Comparison of ENCODE assay signal across 15 mouse cellular contexts in genomic region chr3:104279505-104279904, GRCm38 (mm10). TPM values are rescaled to one million over a fixed set of nuclear protein-coding genes. Genes with fewer than 3 reads are reported as not detected.
DNase-seq lines count a peak whose midpoint lies in the region; ATAC-seq and TF ChIP-seq lines count a peak whose summit lies in the region.
"Had no signal": no experiment of that assay in that cellular context is flagged by ENCODE, and none has a peak within 500 bp of the region (broad histone marks: within the 10 kb centered on the region; RNA-seq: fewer than 3 reads in every experiment).

No protein-coding gene starts in this region.

- no peak for TF ChIP-seq CTCF in layer of hippocampus, adult 2 months (conservative IDR thresholded peaks at IDR 0.05)

- H3K9me3 ChIP-seq in intestine, embryonic 15.5 days = no peaks in the 10 kb centered on the region
- H3K9me3 ChIP-seq in liver, embryonic 16.5 days (replicated peaks; ENCODE audit: control insufficient read depth, low read length) = no peaks in the 10 kb centered on the region
- H3K9me3 ChIP-seq: forebrain, embryonic 15.5 days; G1E; hindbrain, embryonic 13.5 days; midbrain, embryonic 12.5 days had no signal

- H3K4me2 ChIP-seq in intestine, embryonic 15.5 days (replicated peaks) = no peak overlapping the region
- no peak overlapping the region for H3K4me2 ChIP-seq in liver, embryonic 16.5 days (ENCODE audit: low read depth, low read length)
- H3K4me2 ChIP-seq: forebrain, embryonic 15.5 days; hindbrain, embryonic 13.5 days; midbrain, embryonic 12.5 days had no signal

- no peak overlapping the region for H3K9ac ChIP-seq in intestine, embryonic 15.5 days
- H3K9ac ChIP-seq in liver, embryonic 16.5 days (ENCODE audit: low read depth, low read length) = no peak overlapping the region
- H3K9ac ChIP-seq: forebrain, embryonic 15.5 days; hindbrain, embryonic 13.5 days; midbrain, embryonic 12.5 days had no signal

- H3K36me3 ChIP-seq in intestine, embryonic 15.5 days = no peaks in the 10 kb centered on the region
- H3K36me3 ChIP-seq in liver, embryonic 16.5 days (ENCODE audit: control insufficient read depth, insufficient read depth) = no peaks in the 10 kb centered on the region
- H3K36me3 ChIP-seq: forebrain, embryonic 15.5 days; G1E; hindbrain, embryonic 13.5 days; midbrain, embryonic 12.5 days had no signal

- peak; percentile 83 for ATAC-seq in intestine, embryonic 15.5 days
- peak; percentile 85 for ATAC-seq in liver, embryonic 16.5 days (ENCODE audit: low read depth)
- ATAC-seq: forebrain, embryonic 15.5 days had no signal

- 51% methylated on average over 6 of the region's 6 CpGs for WGBS in intestine, embryonic 15.5 days
- 29% methylated on average over 6 of the region's 6 CpGs for WGBS in liver, embryonic 16.5 days (ENCODE audit: insufficient replicate concordance)

- H3K27me3 ChIP-seq in intestine, embryonic 15.5 days (replicated peaks) = no peaks in the 10 kb centered on the region
- no peaks in the 10 kb centered on the region for H3K27me3 ChIP-seq in liver, embryonic 16.5 days (ENCODE audit: control insufficient read depth, insufficient read depth, low read depth, low read length)
- H3K27me3 ChIP-seq: forebrain, embryonic 15.5 days; hindbrain, embryonic 13.5 days; midbrain, embryonic 12.5 days had no signal

- H3K27ac ChIP-seq in intestine, embryonic 15.5 days = no peak overlapping the region
- H3K27ac ChIP-seq in liver, embryonic 16.5 days (ENCODE audit: low read length) = 0 out of 2 replicates have a peak overlapping the region, but pooled peaks have one; percentile 7
- no peak overlapping the region for H3K27ac ChIP-seq in layer of hippocampus, adult 2 months
- H3K27ac ChIP-seq: forebrain, embryonic 15.5 days; hindbrain, embryonic 13.5 days; midbrain, embryonic 12.5 days had no signal

- H3K4me3 ChIP-seq in intestine, embryonic 15.5 days (replicated peaks) = no peak overlapping the region
- H3K4me3 ChIP-seq in liver, embryonic 16.5 days (ENCODE audit: low read depth, low read length) = no peak overlapping the region
- no peak overlapping the region for H3K4me3 ChIP-seq in layer of hippocampus, adult 2 months
- H3K4me3 ChIP-seq: forebrain, embryonic 15.5 days; hindbrain, embryonic 13.5 days; midbrain, embryonic 12.5 days had no signal

- peak; percentile 5 for DNase-seq in gastrocnemius, postnatal 25 days
- no peak for DNase-seq in gastrocnemius, adult 18-20 months (ENCODE audit: low spot score)
- peak; percentile 47 for DNase-seq in NIH3T3 (ENCODE audit: low read depth)
- no peak for DNase-seq in right cerebral cortex, postnatal 25 days
- DNase-seq in heart, postnatal 14 days = no peak
- no peak for DNase-seq in layer of hippocampus, adult 2 months (ENCODE audit: low spot score in 2 of 2)
- DNase-seq: cerebellum, adult 8-10 months; embryo, embryonic 11 days; gastrocnemius, postnatal 14 days had no signal

- intact Hi-C loops in heart, postnatal 14 days (cut with DNase I) = no loop called here

- no peaks in the 10 kb centered on the region for H3K4me1 ChIP-seq in intestine, embryonic 15.5 days (replicated peaks)
- no peaks in the 10 kb centered on the region for H3K4me1 ChIP-seq in liver, embryonic 16.5 days (ENCODE audit: control insufficient read depth, low read depth, low read length)
- H3K4me1 ChIP-seq: forebrain, embryonic 15.5 days had no signal

RNA-seq across cellular contexts. Expression of gene Magi3, which starts 59.3 kb away (rescaled TPM):
- 1 to 10 TPM; 2.5 to 3.1 TPM for total RNA-seq in gastrocnemius, postnatal 25 days (2021)
- 1 to 10 TPM; 2.0 to 2.4 TPM for total RNA-seq in gastrocnemius, adult 18-20 months (2021)
- 7.5 and 7.9 TPM in 2 replicates for polyA plus RNA-seq in intestine, embryonic 15.5 days (2015; fragmentation: Nextera tagmentation; extraction: Ambion mirVana)
- 1.2 and 1.5 TPM in 2 replicates for polyA plus RNA-seq in liver, embryonic 16.5 days (2015; fragmentation: Nextera tagmentation; extraction: Ambion mirVana)
- 10 to 100 TPM; 35.8 to 41.7 TPM for total RNA-seq in heart, postnatal 14 days (2021)
- total RNA-seq in layer of hippocampus, adult 2 months (2021) = 10 to 100 TPM; 30.7 to 33.6 TPM
- polyA plus RNA-seq: G1E had no signal

Comparison
In these comparisons a context has a peak if more than half of its experiments do, and no peak if none do; other contexts are left out.
1. DNase-seq: peak in gastrocnemius, postnatal 25 days (single experiment) and NIH3T3 (single experiment); none in gastrocnemius, adult 18-20 months (single experiment), right cerebral cortex, postnatal 25 days (single experiment), heart, postnatal 14 days (0 of 2) and layer of hippocampus, adult 2 months (0 of 2).
2. RNA of gene Magi3, which starts 59.3 kb away (total RNA-seq): 35.8 to 41.7 TPM in heart, postnatal 14 days and 30.7 to 33.6 TPM in layer of hippocampus, adult 2 months; 2.5 to 3.1 TPM in gastrocnemius, postnatal 25 days and 2.0 to 2.4 TPM in gastrocnemius, adult 18-20 months; every median in the first group is over 4 times any median in the second.